Mouse (Mus musculus) neural tube, embryonic 11.5 days (tissue): Measurements from ENCODE around the gene Eps8l1. TPM values are rescaled to one million over a fixed set of nuclear protein-coding genes. Genes with fewer than 3 reads are reported as not detected.

Source experiments
- ATAC-seq: fragments of 200-750 bp; cut with Nextera tagmentation; 2 replicates; pipeline ENCODE4 v1.8.0; 2017; ENCODE audit warnings: moderate number of reproducible peaks, mild to moderate bottlenecking, moderate TSS enrichment, moderate library complexity; ENCODE audit not compliant: insufficient read depth, low FRiP score, low TSS enrichment
- DNase-seq: peaks from one replicate; pipeline ENCODE4 v3.0.0-alpha.2; 2015; ENCODE audit warnings: low spot score
- H3K27ac ChIP-seq: fragments of 300-500 bp; sonication (generic); 2 replicates; pipeline ENCODE4 v1.5.1; 2014; ENCODE audit warnings: low read depth, mild to moderate bottlenecking, low read length
- H3K27me3 ChIP-seq: fragments of 300-500 bp; sonication (generic); 2 replicates; pipeline ENCODE4 v1.6.1; 2014; ENCODE audit warnings: mild to moderate bottlenecking, low read length, mixed read lengths; ENCODE audit not compliant: control insufficient read depth, insufficient read depth
- H3K36me3 ChIP-seq: fragments of 300-500 bp; sonication (generic); 2 replicates; pipeline ENCODE4 v1.6.1; 2014; ENCODE audit warnings: mild to moderate bottlenecking, low read length, moderate library complexity, mixed read lengths; ENCODE audit not compliant: control insufficient read depth, insufficient read depth
- H3K4me1 ChIP-seq: fragments of 300-500 bp; sonication (generic); 2 replicates; pipeline ENCODE4 v1.6.1; 2014; ENCODE audit warnings: low read length, mixed read lengths; ENCODE audit not compliant: control insufficient read depth, insufficient read depth
- H3K4me2 ChIP-seq: fragments of 300-500 bp; sonication (generic); 2 replicates; pipeline ENCODE4 v1.6.1; 2014; ENCODE audit warnings: low read depth, mild to moderate bottlenecking, moderate library complexity
- H3K4me3 ChIP-seq: fragments of 300-500 bp; sonication (generic); 2 replicates; pipeline ENCODE4 v1.5.1; 2014; ENCODE audit warnings: low read depth, low read length
- H3K9ac ChIP-seq: fragments of 300-500 bp; sonication (generic); 2 replicates; pipeline ENCODE4 v1.6.1; 2014; ENCODE audit warnings: mild to moderate bottlenecking, low read length
- H3K9me3 ChIP-seq: fragments of 300-500 bp; sonication (generic); 2 replicates; pipeline ENCODE4 v1.6.1; 2016; ENCODE audit warnings: low read length; ENCODE audit not compliant: control insufficient read depth
- WGBS: fragments of 180-500 bp; shearing (Covaris S2); extraction: QIAGEN DNeasy Blood & Tissue Kit; methylation state at CpG from one replicate; pipeline ENCODE4 v1.1.7; 2014; 5-methylcytosine and 5-hydroxymethylcytosine counted together
- polyA plus RNA-seq: library from polyadenylated mRNA; unstranded; fragments of >200 nt; fragmentation: Nextera tagmentation; extraction: Ambion mirVana; gene quantifications from 2 replicates; pipeline ENCODE4 v1.2.1, GENCODE M21; 2014

The Eps8l1 gene
- polyA plus RNA-seq, 1 experiment from 2014 or later, result 4.6 TPM

GRCm38 (mm10) chr7:4502421-4503090, 42.1 kb downstream of the Eps8l1 start:
- peak overlapping the region; percentile 65 for H3K4me2 ChIP-seq
- 13% methylated on average over 14 of the region's 14 CpGs for WGBS
- DNase-seq (peak; percentile 34), ATAC-seq (no peak)
- H3K9ac ChIP-seq, result peak overlapping the region; percentile 92; the same call in 1 of the 2 replicates
- H3K27me3 ChIP-seq, result no peaks in the 10 kb centered on the region
- H3K9me3 ChIP-seq, result no peaks in the 10 kb centered on the region
- peaks cover 28% of the 10 kb centered on the region for H3K4me1 ChIP-seq
- H3K36me3 ChIP-seq, result no peaks in the 10 kb centered on the region
- H3K27ac ChIP-seq, result no peak overlapping the region
- peak overlapping the region; percentile 94 for H3K4me3 ChIP-seq

- 86% methylated on average over 4 of the region's 4 CpGs for WGBS
- no peak for ATAC-seq
- H3K36me3 ChIP-seq, result no peaks in the 10 kb centered on the region
- no peak overlapping the region for H3K27ac ChIP-seq
- no peaks in the 10 kb centered on the region for H3K9me3 ChIP-seq
- H3K27me3 ChIP-seq, result no peaks in the 10 kb centered on the region
- no peak overlapping the region for H3K4me3 ChIP-seq
- no peak overlapping the region for H3K9ac ChIP-seq
- H3K4me1 ChIP-seq, result peaks cover 24% of the 10 kb centered on the region
- no peak overlapping the region for H3K4me2 ChIP-seq
- DNase-seq, result no peak
These were observed 42.6 kb downstream of the Eps8l1 start for GRCm38 (mm10) chr7:4503100-4503499.

GRCm38 (mm10) chr7:4503858-4504257, 43.4 kb downstream of the Eps8l1 start:
- WGBS, result 80% methylated on average over 5 of the region's 5 CpGs
- Histone ChIP-seq H3K4me1 (peaks cover 17% of the 10 kb centered on the region), H3K27me3 (no peaks in the 10 kb centered on the region), H3K4me2 (no peak overlapping the region), H3K9ac (no peak overlapping the region), H3K9me3 (no peaks in the 10 kb centered on the region), H3K27ac (no peak overlapping the region), H3K36me3 (no peaks in the 10 kb centered on the region), H3K4me3 (no peak overlapping the region)
- ATAC-seq, result no peak
- DNase-seq, result no peak

- H3K4me1 ChIP-seq, result peaks cover 7% of the 10 kb centered on the region; the same call in 1 of the 2 replicates
- 58% methylated on average over 11 of the region's 11 CpGs for WGBS
- H3K9ac ChIP-seq, result no peak overlapping the region
- no peak for DNase-seq
- H3K9me3 ChIP-seq, result no peaks in the 10 kb centered on the region
- H3K4me3 ChIP-seq, result no peak overlapping the region
- H3K27me3 ChIP-seq, result no peaks in the 10 kb centered on the region
- no peak for ATAC-seq
- H3K4me2 ChIP-seq, result no peak overlapping the region
- H3K36me3 ChIP-seq, result no peaks in the 10 kb centered on the region
- H3K27ac ChIP-seq, result no peak overlapping the region
These were observed 44.4 kb downstream of the Eps8l1 start for GRCm38 (mm10) chr7:4504646-4505435.

DNA sequence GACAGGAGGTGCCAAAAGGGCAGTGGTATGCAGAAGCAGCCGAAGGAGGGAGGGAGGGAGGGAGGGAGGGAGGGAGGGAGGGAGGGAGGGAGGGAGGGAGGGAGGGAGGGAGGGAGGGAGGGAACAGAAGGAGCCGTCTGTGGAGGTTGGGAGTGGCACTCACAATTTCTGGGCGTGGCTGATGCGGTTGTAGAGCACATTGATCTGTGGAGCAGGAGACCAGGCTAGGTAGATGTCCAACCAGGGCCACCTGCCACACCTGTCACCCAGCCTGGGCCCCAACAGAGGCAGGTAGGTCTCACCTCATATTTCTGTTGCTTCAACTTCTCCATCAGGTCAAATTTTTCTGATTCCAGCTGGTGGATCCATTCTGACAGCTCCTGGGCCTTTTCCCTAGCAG, 46.7 kb downstream of the Eps8l1 start:
- Histone ChIP-seq H3K9ac (no peak overlapping the region), H3K4me1 (no peaks in the 10 kb centered on the region), H3K36me3 (no peaks in the 10 kb centered on the region), H3K4me2 (no peak overlapping the region), H3K27ac (no peak overlapping the region), H3K4me3 (no peak overlapping the region), H3K9me3 (no peaks in the 10 kb centered on the region), H3K27me3 (no peaks in the 10 kb centered on the region)
- ATAC-seq, result no peak
- DNase-seq, result no peak
- WGBS, result 67% methylated on average over 3 of the region's 4 CpGs

- DNase-seq (no peak), ATAC-seq (no peak)
- H3K27ac ChIP-seq, result no peak overlapping the region
- H3K9ac ChIP-seq, result no peak overlapping the region
- no peak overlapping the region for H3K4me2 ChIP-seq
- no peaks in the 10 kb centered on the region for H3K4me1 ChIP-seq
- WGBS, result 65% methylated on average over 11 of the region's 32 CpGs
- no peaks in the 10 kb centered on the region for H3K27me3 ChIP-seq
- no peaks in the 10 kb centered on the region for H3K36me3 ChIP-seq
- no peaks in the 10 kb centered on the region for H3K9me3 ChIP-seq
- no peak overlapping the region for H3K4me3 ChIP-seq
These were observed 47.7 kb downstream of the Eps8l1 start for GRCm38 (mm10) chr7:4508062-4508738.

DNA sequence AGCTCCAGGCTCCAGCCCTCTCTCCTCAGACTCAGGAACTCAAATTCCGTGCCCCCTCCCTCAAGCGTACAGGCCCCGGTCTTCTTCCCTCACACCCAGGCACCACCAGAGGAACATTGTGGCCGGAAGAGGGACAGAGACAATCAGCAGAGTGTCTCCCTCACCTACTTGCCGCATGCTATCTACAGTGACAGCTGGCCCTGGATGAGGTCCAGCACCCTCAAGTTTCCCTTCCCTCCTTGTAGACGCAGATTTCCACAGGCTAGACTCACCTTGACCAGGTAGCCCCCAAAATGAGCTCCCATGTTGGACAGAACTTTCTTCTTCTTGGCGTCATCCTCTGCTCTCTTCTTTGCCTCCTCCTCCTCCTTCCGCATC, 48.3 kb downstream of the Eps8l1 start:
- Histone ChIP-seq H3K4me2 (no peak overlapping the region), H3K36me3 (no peaks in the 10 kb centered on the region), H3K4me1 (no peaks in the 10 kb centered on the region), H3K4me3 (no peak overlapping the region), H3K27me3 (no peaks in the 10 kb centered on the region), H3K9ac (no peak overlapping the region), H3K27ac (no peak overlapping the region), H3K9me3 (no peaks in the 10 kb centered on the region)
- 82% methylated on average over 8 of the region's 8 CpGs for WGBS
- ATAC-seq (no peak), DNase-seq (peak; percentile 9)

DNA sequence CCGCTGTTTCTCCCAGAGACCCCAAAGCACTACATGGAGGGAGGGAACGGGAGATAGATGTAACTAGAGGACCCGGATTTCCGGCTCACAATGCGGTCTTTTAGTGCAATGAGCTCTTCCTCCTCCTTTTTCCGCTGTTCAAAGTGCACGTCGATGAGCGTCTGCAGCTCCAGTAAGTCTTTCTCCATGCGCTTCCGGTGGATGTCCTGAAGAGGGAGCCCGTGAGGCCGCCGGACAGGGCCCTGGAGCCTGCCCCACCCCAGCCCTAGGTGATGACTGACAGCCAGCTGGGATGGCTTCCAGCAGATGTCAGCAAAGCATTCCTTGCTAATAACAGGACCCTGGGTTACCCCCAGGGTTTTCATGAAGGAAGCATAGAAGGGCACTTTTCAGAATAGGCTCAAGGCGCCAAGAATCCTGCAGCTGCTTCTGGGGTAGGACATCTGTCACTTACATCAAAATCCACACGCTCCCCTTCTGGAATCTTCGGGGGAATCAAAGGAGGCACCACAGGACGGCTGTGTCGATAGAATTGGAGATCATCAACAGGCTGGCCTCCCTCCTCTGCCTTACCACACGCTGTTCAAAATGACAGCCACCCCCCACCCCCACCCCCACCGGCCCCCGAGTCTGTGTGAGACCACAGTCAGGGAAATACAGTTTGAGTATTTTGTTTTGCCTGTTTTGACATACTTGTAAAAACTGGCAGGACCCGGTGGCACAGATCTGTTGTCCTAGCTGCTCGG, 49.6 kb downstream of the Eps8l1 start:
- H3K27ac ChIP-seq, result no peak overlapping the region
- H3K9me3 ChIP-seq, result no peaks in the 10 kb centered on the region
- H3K4me3 ChIP-seq, result no peak overlapping the region
- H3K9ac ChIP-seq, result no peak overlapping the region
- H3K27me3 ChIP-seq, result no peaks in the 10 kb centered on the region
- DNase-seq, result peak; percentile 78
- no peaks in the 10 kb centered on the region for H3K4me1 ChIP-seq
- no peaks in the 10 kb centered on the region for H3K36me3 ChIP-seq
- H3K4me2 ChIP-seq, result no peak overlapping the region
- peak; percentile 54 for ATAC-seq
- WGBS, result 17% methylated on average over 24 of the region's 24 CpGs
